32 mouse cellular contexts compared by ENCODE assay signal in genomic region chr3:145184645-145185044, GRCm38 (mm10).
"Had no signal": no experiment of that assay in that cellular context is flagged by ENCODE, and none has a peak within 500 bp of the region (broad histone marks: within the 10 kb centered on the region; RNA-seq: fewer than 3 reads in every experiment).

No protein-coding gene starts in this region.

- DNase-seq: left cerebral cortex, postnatal 4 days; liver; liver, embryonic 13.5 days; liver, postnatal 0 days; lung, adult 18-20 months; lung, adult 2 months; lung, embryonic 14.5 days; lung, postnatal 10 days; lung, postnatal 14 days; lung, postnatal 36 days; lung, postnatal 4 days; midbrain, embryonic 14.5 days had no signal

- H3K4me2 ChIP-seq: limb, embryonic 12.5 days; limb, embryonic 13.5 days; limb, embryonic 15.5 days; liver, embryonic 11.5 days; liver, embryonic 12.5 days; liver, embryonic 13.5 days; liver, embryonic 15.5 days; lung, embryonic 14.5 days; lung, embryonic 15.5 days; midbrain, embryonic 11.5 days; midbrain, embryonic 12.5 days; midbrain, embryonic 13.5 days; midbrain, embryonic 15.5 days; neural tube, embryonic 12.5 days had no signal

- H3K4me3 ChIP-seq: limb, embryonic 10.5 days; limb, embryonic 12.5 days; limb, embryonic 13.5 days; limb, embryonic 15.5 days; liver, embryonic 12.5 days; liver, embryonic 13.5 days; liver, embryonic 15.5 days; lung, embryonic 15.5 days; megakaryocyte, embryonic 14.5 days; midbrain, embryonic 10.5 days; midbrain, embryonic 12.5 days; midbrain, embryonic 13.5 days; midbrain, embryonic 15.5 days; myocyte; neural tube, embryonic 12.5 days had no signal

- H3K9me3 ChIP-seq: limb, embryonic 10.5 days; limb, embryonic 15.5 days; liver, embryonic 12.5 days; liver, embryonic 13.5 days; liver, embryonic 15.5 days; lung, embryonic 15.5 days; megakaryocyte, embryonic 14.5 days; midbrain, embryonic 10.5 days; midbrain, embryonic 12.5 days; midbrain, embryonic 13.5 days; midbrain, embryonic 15.5 days; neural tube, embryonic 12.5 days had no signal

- H3K27me3 ChIP-seq: limb, embryonic 12.5 days; limb, embryonic 13.5 days; limb, embryonic 15.5 days; liver, embryonic 12.5 days; liver, embryonic 13.5 days; liver, embryonic 15.5 days; lung, embryonic 15.5 days; megakaryocyte, embryonic 14.5 days; midbrain, embryonic 12.5 days; midbrain, embryonic 13.5 days; midbrain, embryonic 15.5 days; neural tube, embryonic 12.5 days had no signal

- ATAC-seq: liver, embryonic 12.5 days; liver, postnatal 0 days; lung, postnatal 0 days; midbrain, embryonic 13.5 days; midbrain, embryonic 15.5 days; midbrain, embryonic 16.5 days had no signal

- H3K27ac ChIP-seq: limb, embryonic 10.5 days; limb, embryonic 12.5 days; limb, embryonic 13.5 days; limb, embryonic 15.5 days; liver, embryonic 12.5 days; liver, embryonic 13.5 days; liver, embryonic 14.5 days; liver, embryonic 15.5 days; lung, embryonic 15.5 days; macrophage; midbrain, embryonic 10.5 days; midbrain, embryonic 12.5 days; midbrain, embryonic 13.5 days; midbrain, embryonic 15.5 days; neural tube, embryonic 12.5 days had no signal

- H3K9ac ChIP-seq: limb, embryonic 12.5 days; limb, embryonic 13.5 days; limb, embryonic 15.5 days; liver, embryonic 12.5 days; liver, embryonic 13.5 days; liver, embryonic 14.5 days; liver, embryonic 15.5 days; liver, postnatal 0 days; lung, embryonic 14.5 days; lung, embryonic 15.5 days; midbrain, embryonic 12.5 days; midbrain, embryonic 13.5 days; midbrain, embryonic 15.5 days; neural tube, embryonic 12.5 days had no signal

- H3K4me1 ChIP-seq: limb, embryonic 10.5 days; limb, embryonic 12.5 days; limb, embryonic 13.5 days; limb, embryonic 15.5 days; liver, embryonic 12.5 days; liver, embryonic 13.5 days; liver, embryonic 15.5 days; lung, embryonic 15.5 days; midbrain, embryonic 10.5 days; midbrain, embryonic 12.5 days; midbrain, embryonic 13.5 days; midbrain, embryonic 15.5 days; neural tube, embryonic 12.5 days had no signal

- H3K36me3 ChIP-seq: limb, embryonic 10.5 days; limb, embryonic 12.5 days; limb, embryonic 13.5 days; limb, embryonic 15.5 days; liver, embryonic 12.5 days; liver, embryonic 13.5 days; liver, embryonic 15.5 days; lung, embryonic 15.5 days; midbrain, embryonic 10.5 days; midbrain, embryonic 12.5 days; midbrain, embryonic 13.5 days; midbrain, embryonic 15.5 days; neural tube, embryonic 12.5 days had no signal
